Mouse (Mus musculus) megakaryocyte progenitor cell, adult 5-6 weeks (primary cell): ENCODE data around the gene Gm36028. TPM values are rescaled to one million over a fixed set of nuclear protein-coding genes. Genes with fewer than 3 reads are reported as not detected.
A peak's percentile ranks its signal among the peaks of the same experiment; 100 is the strongest.

Experiments
- ATAC-seq: replicated peaks from 2 replicates; pipeline ENCODE4 v1.8.0; 2016; ENCODE audit warnings: mild to moderate bottlenecking, moderate TSS enrichment, inconsistent platforms; ENCODE audit not compliant: poor library complexity
- total RNA-seq, 2 experiments: library from RNA; stranded (forward) in 1 of 2; stranded (reverse) in 1 of 2; fragments of 157-497, 149-512 nt in 1 of 2; fragments of 200-1000 nt in 1 of 2; gene quantifications; 2 replicates each; pipeline versions ENCODE4 v1.2.3 to v1.2.4; 2015 to 2017

The Gm36028 gene
- not detected in 2 replicates for total RNA-seq (2015)
- 0.50 TPM in 1 of 2 replicates, not detected in the other for total RNA-seq (2017)

DNA sequence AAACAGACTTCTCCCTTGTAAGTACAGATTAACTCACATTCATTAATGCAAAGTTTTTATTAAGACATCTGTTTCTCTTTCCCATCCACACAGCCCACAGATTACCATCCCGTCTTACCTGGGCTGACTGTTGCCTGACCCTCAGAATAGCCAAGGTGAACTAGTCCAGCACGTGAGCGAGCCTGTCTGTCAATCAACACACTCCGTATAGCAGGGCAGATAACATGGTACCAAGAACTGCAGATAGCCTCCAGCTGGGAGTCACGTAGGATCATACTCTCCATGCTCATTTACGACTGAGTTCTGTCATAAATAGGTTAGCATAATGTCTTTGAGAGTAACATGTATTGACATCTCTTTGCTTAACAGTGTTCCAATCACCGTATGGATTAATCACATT, at the start of gene Gm36028:
Gene Gm36028 (minus strand): TSS at position 118 of the 400 bp plus-strand sequence.
- ATAC-seq = no peak

DNA sequence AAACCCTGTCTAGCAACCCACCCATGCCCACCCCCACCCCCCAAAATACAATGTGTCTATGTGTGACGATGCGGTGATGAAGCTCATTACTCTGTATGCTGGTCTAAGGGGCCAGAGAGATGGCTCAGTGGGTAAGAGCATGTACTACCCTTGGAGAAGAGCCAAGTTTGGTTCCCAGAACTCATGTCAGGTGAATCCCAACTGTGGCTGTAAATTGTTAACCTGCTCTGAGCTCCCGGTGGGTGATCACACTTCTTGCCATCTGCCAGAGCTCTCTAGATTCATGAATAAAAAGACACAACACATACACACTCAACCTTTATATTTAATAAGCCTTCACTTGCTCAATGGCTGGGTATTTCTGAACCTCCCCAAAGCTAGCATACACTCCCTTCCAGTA, 45.5 kb upstream of the Gm36028 start:
- ATAC-seq = no peak

DNA sequence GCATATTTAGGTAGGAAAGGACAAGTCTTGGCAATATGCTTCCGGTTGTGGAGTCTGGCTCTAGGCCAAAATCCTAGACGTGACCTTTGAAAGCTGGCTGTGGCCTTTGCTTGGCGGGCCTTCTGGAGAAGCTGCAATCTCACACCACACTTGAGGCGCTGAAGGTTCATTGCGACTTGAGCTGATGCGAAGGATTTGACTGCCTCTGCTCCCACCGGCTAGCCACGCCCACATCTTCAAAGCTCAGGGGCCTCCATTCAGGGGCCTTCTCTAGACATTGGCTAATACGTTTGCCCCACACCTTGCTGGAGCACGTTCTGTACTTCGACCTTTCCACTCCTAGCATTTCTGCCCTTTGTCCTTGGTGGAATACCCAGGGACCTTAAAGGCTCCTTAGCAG, 40.4 kb upstream of the Gm36028 start:
- no peak for ATAC-seq

GRCm38 (mm10) chr16:37899357-37899756, 38.4 kb upstream of the Gm36028 start:
- no peak for ATAC-seq

GRCm38 (mm10) chr16:37898790-37899189, 37.8 kb upstream of the Gm36028 start:
- ATAC-seq = no peak

- ATAC-seq = no peak
Observed at GRCm38 (mm10) chr16:37893942-37894341, 33.0 kb upstream of the Gm36028 start.

DNA sequence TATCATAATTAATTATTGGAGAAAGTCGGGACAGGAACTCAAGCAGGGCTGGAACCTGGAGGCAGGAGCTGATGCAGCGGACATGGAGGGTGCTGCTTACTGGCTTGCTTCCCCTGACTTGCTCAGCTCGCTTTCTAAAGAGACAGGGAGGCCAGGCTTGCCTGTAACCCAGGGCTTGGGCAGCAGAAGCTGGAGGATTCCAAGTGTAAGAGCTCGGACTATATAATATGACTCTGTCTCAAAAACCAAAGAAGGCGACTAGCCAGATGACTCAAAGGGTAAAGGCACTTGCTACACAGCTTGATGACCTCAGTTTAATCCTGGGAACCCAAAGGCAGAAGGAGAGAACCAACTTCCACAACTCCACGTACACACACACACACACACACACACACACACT, 32.4 kb upstream of the Gm36028 start:
- ATAC-seq = no peak

- no peak for ATAC-seq
Observed at GRCm38 (mm10) chr16:37892667-37893066, 31.7 kb upstream of the Gm36028 start.

DNA sequence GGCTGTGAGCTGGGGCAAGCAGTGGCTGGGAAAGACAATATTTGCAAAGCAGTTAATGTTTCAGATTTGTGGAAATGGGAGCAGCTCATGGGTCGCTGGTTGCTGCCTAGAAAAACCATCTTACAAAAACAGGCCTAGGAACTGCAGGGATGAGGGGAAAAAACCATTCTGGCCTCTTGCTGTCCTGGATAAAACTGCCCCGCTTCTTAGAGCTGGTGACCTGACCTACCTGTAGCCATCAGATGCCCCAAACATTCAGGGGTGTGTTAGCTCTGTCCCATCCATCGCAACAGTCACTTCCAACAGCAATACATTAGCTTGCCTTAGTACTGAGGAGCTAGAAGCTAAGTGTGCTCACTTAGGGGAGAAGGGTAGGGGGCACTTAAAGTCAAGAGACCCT, 28.0 kb upstream of the Gm36028 start:
- no peak for ATAC-seq

GRCm38 (mm10) chr16:37881168-37881567, 20.2 kb upstream of the Gm36028 start:
- ATAC-seq = peak; percentile 39; the same call in 1 of the 2 replicates

- no peak for ATAC-seq
Observed at GRCm38 (mm10) chr16:37879750-37880419, 18.9 kb upstream of the Gm36028 start.

GRCm38 (mm10) chr16:37878951-37879505, 18.1 kb upstream of the Gm36028 start:
- ATAC-seq = 0 out of 2 replicates have a peak, but pooled peaks have one; percentile 29

DNA sequence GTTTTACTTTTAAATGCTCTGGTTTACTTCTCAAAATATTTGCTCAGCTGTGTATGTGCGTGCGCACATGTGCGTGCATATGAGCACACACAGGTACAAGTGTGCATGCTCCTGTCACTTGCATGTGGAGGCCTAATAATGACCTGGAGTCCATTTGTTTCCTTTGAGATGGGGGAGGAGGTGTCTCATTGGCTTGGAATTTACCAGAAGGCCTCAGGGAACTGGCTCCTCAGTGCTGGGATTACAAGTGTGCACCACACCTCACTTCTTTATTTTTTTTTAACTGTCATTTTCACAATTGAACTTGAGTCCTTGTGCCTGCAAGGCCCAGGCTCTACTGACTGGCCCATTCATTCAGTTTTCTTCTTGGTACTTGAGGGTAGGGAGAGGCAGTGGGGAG, 16.5 kb upstream of the Gm36028 start:
- ATAC-seq = no peak

DNA sequence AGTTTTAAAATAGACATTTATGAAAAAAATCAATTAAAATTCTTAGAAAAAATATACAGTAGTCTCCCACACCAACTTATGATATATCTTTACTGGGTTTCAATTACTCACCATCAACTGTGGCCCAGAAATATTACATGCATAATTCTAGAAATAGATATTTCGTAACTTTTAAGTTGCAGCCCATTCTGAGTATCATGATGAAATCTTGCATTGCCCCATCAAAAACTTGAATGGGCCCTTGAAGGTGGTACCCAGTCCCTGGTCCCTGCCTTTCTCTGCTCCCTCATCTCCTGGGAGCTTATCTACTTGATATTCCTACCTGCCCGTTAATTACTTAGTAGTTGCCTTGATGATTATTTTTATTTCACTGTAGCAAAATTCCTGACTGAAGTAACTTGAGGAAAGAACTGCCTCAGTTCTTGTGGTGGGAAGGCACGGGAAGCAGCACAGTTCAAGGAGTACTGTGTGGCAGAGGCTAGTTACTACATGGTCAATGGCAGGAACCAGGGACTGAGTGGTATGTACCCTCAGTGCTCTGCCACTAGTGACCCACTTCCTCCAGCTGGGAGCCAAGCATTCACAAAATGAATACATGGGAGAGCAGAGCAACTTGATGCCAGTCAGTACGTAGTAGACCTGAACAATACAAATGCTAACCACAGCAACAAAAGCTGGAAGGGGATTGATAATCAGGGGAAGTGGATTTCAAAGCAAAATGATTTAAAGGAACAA, 13.7 kb upstream of the Gm36028 start:
- peak; percentile 70 for ATAC-seq

DNA sequence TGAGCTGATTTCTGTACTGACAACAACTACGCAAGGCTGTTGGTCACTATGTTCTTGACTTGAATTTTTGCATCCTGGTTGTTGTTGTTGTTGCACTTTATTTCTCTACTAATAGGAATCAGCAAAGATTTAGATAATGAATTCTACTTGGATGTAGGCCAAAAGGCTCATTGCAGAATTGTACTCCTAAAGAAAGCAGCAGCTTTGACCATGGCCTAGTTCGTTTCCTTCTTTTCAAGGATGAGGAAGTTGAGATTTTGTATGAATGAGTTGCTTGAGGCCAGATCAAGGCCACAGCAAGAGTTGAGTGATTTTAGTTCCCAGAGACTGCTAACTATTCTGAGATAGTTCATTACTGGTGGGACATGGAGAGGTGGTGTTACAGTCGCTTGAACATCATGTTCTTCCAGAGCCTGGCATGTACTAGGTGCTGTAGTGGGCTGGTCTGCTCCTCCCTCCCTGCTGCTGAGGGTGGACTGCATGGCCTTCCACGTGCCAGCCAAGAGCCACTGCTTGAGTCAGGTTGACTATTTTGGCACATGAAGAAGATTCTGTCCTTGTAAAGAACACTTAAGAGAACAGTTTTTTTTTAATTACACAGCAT, 10.3 kb upstream of the Gm36028 start:
- no peak for ATAC-seq

- ATAC-seq = peak; percentile 45
Observed at GRCm38 (mm10) chr16:37869470-37870231, 8.7 kb upstream of the Gm36028 start.

DNA sequence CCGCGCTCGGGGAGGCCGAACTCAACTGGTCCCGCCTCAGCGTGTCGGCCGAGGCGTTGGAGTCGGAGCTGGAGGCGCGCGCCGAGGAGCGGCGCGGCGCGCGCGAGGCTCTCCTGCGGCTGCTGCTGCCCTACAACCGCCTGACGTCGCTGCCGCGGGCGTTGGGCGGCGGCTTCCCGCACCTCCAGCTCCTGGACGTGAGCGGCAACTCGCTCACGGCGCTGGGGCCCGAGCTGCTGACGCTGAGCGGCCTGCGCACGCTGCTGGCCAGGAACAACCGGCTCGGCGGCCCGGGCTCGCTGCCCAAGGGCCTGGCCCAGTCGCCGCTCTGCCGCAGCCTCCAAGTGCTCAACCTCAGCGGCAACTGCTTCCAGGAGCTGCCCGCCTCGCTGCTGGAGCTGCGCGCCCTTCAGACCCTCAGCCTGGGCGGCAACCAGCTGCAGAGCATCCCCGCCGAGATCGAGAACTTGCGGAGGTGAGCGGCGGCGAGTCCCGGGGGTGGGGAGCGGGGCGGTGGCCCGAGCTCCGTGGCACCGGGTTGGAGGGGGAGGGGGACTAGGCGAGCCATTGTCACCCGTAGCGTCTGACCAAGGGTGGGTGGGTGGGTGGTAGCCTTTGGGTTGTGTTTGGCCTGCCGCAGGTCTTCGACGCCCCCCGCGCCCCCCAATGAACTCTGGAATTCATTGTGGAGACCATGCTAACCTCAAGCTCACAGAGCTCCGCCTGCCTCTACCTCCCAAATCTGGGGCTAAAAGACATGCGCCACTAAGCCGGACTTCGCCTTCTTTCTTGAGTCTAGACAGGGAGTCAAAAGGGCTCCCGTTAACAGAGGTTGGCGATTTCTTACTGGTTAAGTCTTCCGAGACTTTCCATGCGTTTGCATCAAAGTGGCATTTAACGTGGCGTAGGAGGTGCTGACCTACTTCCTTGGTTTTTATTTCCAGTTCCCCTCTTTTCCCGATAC, 7.8 kb upstream of the Gm36028 start:
- ATAC-seq = peak; percentile 45

GRCm38 (mm10) chr16:37867791-37868505, 7.0 kb upstream of the Gm36028 start, which contains the start of gene Lrrc58:
Gene Lrrc58, plus strand, starts transcription at chr16:37868389.
- peak; percentile 62 for ATAC-seq

DNA sequence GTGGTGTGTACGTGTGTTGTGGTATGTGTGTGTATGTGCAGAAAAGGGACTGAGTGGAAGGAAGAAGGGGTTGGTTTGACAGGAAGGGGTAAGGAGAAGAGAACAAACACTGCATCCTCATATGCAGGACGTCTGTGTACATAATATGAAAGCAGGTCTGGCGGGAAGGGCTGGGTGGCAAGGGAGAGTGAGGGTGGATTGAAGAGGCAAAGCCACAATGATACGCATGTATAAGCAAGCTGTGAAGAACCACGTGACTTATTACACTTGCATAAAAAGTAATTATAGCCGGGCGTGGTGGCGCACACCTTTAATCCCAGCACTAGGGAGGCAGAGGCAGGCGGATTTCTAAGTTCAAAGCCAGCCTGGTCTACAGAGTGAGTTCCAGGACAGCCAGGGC, 4.9 kb upstream of the Gm36028 start:
- ATAC-seq = no peak
